Mouse (Mus musculus) liver, adult 2 months (tissue): ENCODE measurements at regions not wholly inside any gene's neighbourhood (a gene's known extent, or its start where the extent isn't known, plus 50 kb on each side); places are given as distances from the start of the nearest gene placed in this dataset.

ENCODE experiments used
- CTCF ChIP-seq: fragments of 200-500 bp; IDR thresholded peaks from 2 replicates; pipeline ENCODE4 v1.5.1; 2011; ENCODE audit warnings: low read depth, low read length, control low read depth
- POLR2A ChIP-seq: fragments of 200-500 bp; IDR thresholded peaks from 2 replicates; pipeline ENCODE4 v1.6.1; 2011; ENCODE audit warnings: low read length, control low read depth; ENCODE audit not compliant: insufficient read depth; ENCODE audit errors: extremely low read depth

DNA sequence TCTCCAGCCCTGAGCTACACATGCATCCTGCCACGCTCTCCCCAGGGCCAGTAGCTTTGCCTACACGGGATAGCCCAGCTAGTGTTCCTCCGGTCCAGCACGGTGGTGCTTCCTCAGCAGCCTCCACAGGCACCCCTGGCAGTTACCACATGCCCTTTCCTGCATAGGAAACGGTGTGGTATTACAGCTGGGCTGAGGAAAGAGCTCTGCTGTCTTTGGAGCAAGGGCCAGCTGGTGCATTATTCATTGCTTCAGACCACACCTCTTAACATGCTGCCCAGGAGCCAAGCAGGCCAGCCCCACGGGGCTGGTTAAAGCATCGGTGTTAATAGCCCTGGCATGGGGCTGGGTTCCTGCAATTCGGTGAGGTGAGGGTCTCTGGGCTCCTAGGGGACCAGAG is 64.0 kb upstream of the Dio3 start:
- TF ChIP-seq POLR2A (no peak), CTCF (no peak)
